Mouse (Mus musculus) lung, adult 2 months (tissue): Measurements from ENCODE around the gene Pkdrej.

Experiments used
- CTCF ChIP-seq: fragments of 200-500 bp; IDR thresholded peaks from 2 replicates; pipeline ENCODE4 v1.5.1; 2011; ENCODE audit warnings: mild to moderate bottlenecking, low read length, control low read depth; ENCODE audit not compliant: insufficient read depth
- POLR2A ChIP-seq: fragments of 200-500 bp; IDR thresholded peaks from 2 replicates; pipeline ENCODE4 v1.6.1; 2011; ENCODE audit warnings: low read depth, mild to moderate bottlenecking, control low read depth, low read length, borderline replicate concordance; ENCODE audit errors: extremely low read depth

DNA sequence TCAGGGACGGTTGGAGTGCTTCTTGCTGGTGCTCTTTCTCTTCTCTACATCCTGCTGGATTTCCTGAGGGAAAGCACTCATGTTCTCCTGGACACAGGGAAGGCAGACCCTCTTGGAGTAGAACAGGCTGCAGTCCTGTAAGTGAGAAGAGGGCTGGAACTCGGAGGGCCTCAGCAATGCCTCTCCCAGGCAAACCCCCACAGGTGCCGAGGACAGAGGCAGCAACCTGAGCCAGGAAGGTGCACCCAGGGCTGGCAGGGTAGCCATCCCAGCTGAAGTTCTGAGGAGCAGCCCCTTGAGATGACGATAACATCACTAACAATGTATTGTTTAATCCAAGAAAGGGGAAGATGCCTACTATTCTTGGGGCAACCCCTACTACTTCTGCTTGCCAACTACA is 14.1 kb downstream of the Pkdrej start:
- TF ChIP-seq CTCF, result no peak
- TF ChIP-seq POLR2A, result no peak
